In the genomic region with DNA sequence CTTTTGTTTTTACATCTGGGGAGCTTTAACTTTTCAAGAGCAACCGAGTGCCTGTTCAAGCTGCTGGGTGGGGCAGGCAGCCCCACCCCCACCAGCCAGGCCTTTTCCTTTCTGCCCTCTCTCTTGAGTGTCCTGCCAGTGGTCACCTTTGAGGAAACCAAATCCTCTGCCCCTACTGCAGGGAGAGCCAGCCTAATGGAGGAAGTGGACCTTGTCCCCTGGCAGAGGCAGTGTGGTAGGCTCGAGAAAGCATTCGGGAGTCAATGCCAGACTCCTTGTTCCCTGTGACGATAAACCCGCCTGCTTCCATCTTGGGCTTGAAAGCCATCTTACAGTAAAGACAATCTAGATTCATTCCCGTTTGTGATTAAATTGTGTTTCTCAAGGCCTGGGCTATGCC, we compare ENCODE assay signal across 34 mouse cellular contexts. TPM values are rescaled to one million over a fixed set of nuclear protein-coding genes. Genes with fewer than 3 reads are reported as not detected.
DNase-seq lines count a peak whose midpoint lies in the region; ATAC-seq and TF ChIP-seq lines count a peak whose summit lies in the region.
"Had no signal": no experiment of that assay in that cellular context is flagged by ENCODE, and none has a peak within 500 bp of the region (broad histone marks: within the 10 kb centered on the region; RNA-seq: fewer than 3 reads in every experiment).

No protein-coding gene starts in this region.

- no peaks in the 10 kb centered on the region for H3K36me3 ChIP-seq in heart, embryonic 13.5 days
- no peaks in the 10 kb centered on the region for H3K36me3 ChIP-seq in heart, embryonic 11.5 days (ENCODE audit: control insufficient read depth, insufficient read depth, low read length)
- H3K36me3 ChIP-seq in kidney, adult 2 months (ENCODE audit: control insufficient read depth, insufficient read depth, low read length), result no peaks in the 10 kb centered on the region
- H3K36me3 ChIP-seq in kidney, embryonic 14.5 days (ENCODE audit: control insufficient read depth, insufficient read depth, low read length), result no peaks in the 10 kb centered on the region
- no peaks in the 10 kb centered on the region for H3K36me3 ChIP-seq in heart, embryonic 12.5 days
- H3K36me3 ChIP-seq in hindbrain, embryonic 10.5 days, result no peaks in the 10 kb centered on the region
- H3K36me3 ChIP-seq: hindbrain, embryonic 15.5 days; limb, embryonic 10.5 days; limb, embryonic 15.5 days; liver, embryonic 15.5 days had no signal

- no peaks in the 10 kb centered on the region for H3K27me3 ChIP-seq in heart, embryonic 13.5 days (replicated peaks)
- no peaks in the 10 kb centered on the region for H3K27me3 ChIP-seq in heart, embryonic 11.5 days (ENCODE audit: control insufficient read depth, insufficient read depth, low read length)
- H3K27me3 ChIP-seq in kidney, adult 2 months (replicated peaks; ENCODE audit: control insufficient read depth, insufficient read depth, low read length), result no peaks in the 10 kb centered on the region
- H3K27me3 ChIP-seq in kidney, embryonic 14.5 days (ENCODE audit: control insufficient read depth, insufficient read depth, low read length), result no peaks in the 10 kb centered on the region
- H3K27me3 ChIP-seq in heart, embryonic 12.5 days (replicated peaks), result no peaks in the 10 kb centered on the region
- no peaks in the 10 kb centered on the region for H3K27me3 ChIP-seq in hindbrain, embryonic 10.5 days (ENCODE audit: insufficient read depth, poor library complexity, severe bottlenecking)
- H3K27me3 ChIP-seq: hindbrain, embryonic 15.5 days; limb, embryonic 15.5 days; liver, embryonic 15.5 days; Patski had no signal

- peak; percentile 67 for DNase-seq in kidney, adult 2 months
- peak; percentile 39 to 60 for DNase-seq in kidney, postnatal 25 days
- no peak for DNase-seq in left cerebral cortex, postnatal 10 days (ENCODE audit: extremely low spot score in 1 of 2, low spot score in 2 of 2)
- no peak for DNase-seq in hindbrain, embryonic 10.5 days (ENCODE audit: low spot score)
- DNase-seq: adrenal gland, postnatal 14 days; cerebellum, adult 11 months; cerebellum, adult 9-10 months; cerebellum, postnatal 36 days; gastrocnemius, postnatal 10 days; lung, embryonic 14.5 days; lung, postnatal 14 days; midbrain, embryonic 14.5 days; retina, postnatal 1 day; right cerebral cortex, postnatal 14 days; spleen, adult 18-20 months; thymus, adult 2 months; thymus, postnatal 36 days had no signal

- no peak for TF ChIP-seq POLR2A in kidney, adult 2 months (IDR thresholded peaks at IDR 0.05; ENCODE audit: low read depth, low read length)

- no peak for TF ChIP-seq CTCF in kidney, adult 2 months (conservative IDR thresholded peaks at IDR 0.05; ENCODE audit: insufficient read depth, insufficient read length, low read depth, low read length)

- H3K9ac ChIP-seq in heart, embryonic 13.5 days, result no peak overlapping the region
- no peak overlapping the region for H3K9ac ChIP-seq in heart, embryonic 11.5 days (ENCODE audit: low read depth, low read length)
- no peak overlapping the region for H3K9ac ChIP-seq in kidney, embryonic 14.5 days (ENCODE audit: low read depth, low read length)
- no peak overlapping the region for H3K9ac ChIP-seq in heart, embryonic 12.5 days
- H3K9ac ChIP-seq: hindbrain, embryonic 15.5 days; limb, embryonic 15.5 days; liver, embryonic 15.5 days; lung, embryonic 14.5 days had no signal

- WGBS in heart, embryonic 13.5 days, result 76% methylated on average over 6 of the region's 6 CpGs
- WGBS in heart, embryonic 11.5 days (ENCODE audit: insufficient replicate concordance), result 81% methylated on average over 6 of the region's 6 CpGs
- 48% methylated on average over 6 of the region's 6 CpGs for WGBS in kidney, adult 2 months
- 48% methylated on average over 6 of the region's 6 CpGs for WGBS in kidney, embryonic 14.5 days
- 84% methylated on average over 6 of the region's 6 CpGs for WGBS in heart, embryonic 12.5 days
- WGBS in hindbrain, embryonic 10.5 days, result 85% methylated on average over 6 of the region's 6 CpGs

- no peak for ATAC-seq in heart, embryonic 13.5 days (ENCODE audit: extremely low read depth, insufficient number of reproducible peaks, low FRiP score, low TSS enrichment)
- ATAC-seq in heart, embryonic 11.5 days (replicated peaks; ENCODE audit: insufficient number of reproducible peaks, low FRiP score, low TSS enrichment), result no peak
- peak; percentile 41; the same call in 1 of the 2 replicates for ATAC-seq in kidney, embryonic 14.5 days (ENCODE audit: low FRiP score, low TSS enrichment)
- no peak for ATAC-seq in heart, embryonic 12.5 days (ENCODE audit: insufficient number of reproducible peaks, low FRiP score)
- ATAC-seq: forebrain, embryonic 16.5 days; Patski had no signal

- 0 out of 2 replicates have a peak overlapping the region, but pooled peaks have one; percentile 5 for H3K27ac ChIP-seq in heart, embryonic 13.5 days (replicated peaks)
- H3K27ac ChIP-seq in heart, embryonic 11.5 days (ENCODE audit: low read depth, low read length), result no peak overlapping the region
- no peak overlapping the region for H3K27ac ChIP-seq in kidney, adult 2 months (ENCODE audit: insufficient read depth, low read depth, low read length)
- H3K27ac ChIP-seq in kidney, embryonic 14.5 days (ENCODE audit: low read depth, low read length), result 0 out of 2 replicates have a peak overlapping the region, but pooled peaks have one; percentile 15
- no peak overlapping the region for H3K27ac ChIP-seq in heart, embryonic 12.5 days (ENCODE audit: poor library complexity, severe bottlenecking)
- no peak overlapping the region for H3K27ac ChIP-seq in hindbrain, embryonic 10.5 days
- H3K27ac ChIP-seq: hindbrain, embryonic 15.5 days; limb, embryonic 10.5 days; limb, embryonic 15.5 days; liver, embryonic 15.5 days had no signal

- H3K4me1 ChIP-seq in heart, embryonic 13.5 days, result peaks cover 28% of the 10 kb centered on the region
- H3K4me1 ChIP-seq in heart, embryonic 11.5 days (ENCODE audit: control insufficient read depth, insufficient read depth, low read length), result peaks cover 22% of the 10 kb centered on the region
- peaks cover 6% of the 10 kb centered on the region; the same call in 1 of the 2 replicates for H3K4me1 ChIP-seq in kidney, adult 2 months (ENCODE audit: control insufficient read depth, insufficient read depth, low read length)
- H3K4me1 ChIP-seq in kidney, embryonic 14.5 days (ENCODE audit: control insufficient read depth, insufficient read depth, low read length), result 0 out of 2 replicates have a peak, but pooled peaks cover 4% of the 10 kb centered on the region
- H3K4me1 ChIP-seq in heart, embryonic 12.5 days (replicated peaks), result peaks cover 32% of the 10 kb centered on the region
- peaks cover 10% of the 10 kb centered on the region for H3K4me1 ChIP-seq in hindbrain, embryonic 10.5 days (replicated peaks)
- H3K4me1 ChIP-seq: hindbrain, embryonic 15.5 days; limb, embryonic 15.5 days had no signal

- H3K9me3 ChIP-seq in heart, embryonic 13.5 days, result no peaks in the 10 kb centered on the region
- no peaks in the 10 kb centered on the region; the same call in 1 of the 2 replicates for H3K9me3 ChIP-seq in heart, embryonic 11.5 days (replicated peaks; ENCODE audit: control insufficient read depth, low read length)
- H3K9me3 ChIP-seq in kidney, embryonic 14.5 days (ENCODE audit: control insufficient read depth, low read length), result no peaks in the 10 kb centered on the region
- H3K9me3 ChIP-seq in heart, embryonic 12.5 days (replicated peaks), result no peaks in the 10 kb centered on the region; the same call in 1 of the 2 replicates
- no peaks in the 10 kb centered on the region for H3K9me3 ChIP-seq in hindbrain, embryonic 10.5 days
- H3K9me3 ChIP-seq: hindbrain, embryonic 15.5 days; limb, embryonic 10.5 days; limb, embryonic 15.5 days; liver, embryonic 15.5 days had no signal

- no peak overlapping the region for H3K4me3 ChIP-seq in heart, embryonic 13.5 days
- no peak overlapping the region for H3K4me3 ChIP-seq in heart, embryonic 11.5 days (ENCODE audit: low read depth, low read length)
- no peak overlapping the region for H3K4me3 ChIP-seq in kidney, adult 2 months (ENCODE audit: insufficient read depth, low read depth, low read length)
- H3K4me3 ChIP-seq in kidney, embryonic 14.5 days (ENCODE audit: low read length), result no peak overlapping the region
- H3K4me3 ChIP-seq in heart, embryonic 12.5 days, result no peak overlapping the region
- H3K4me3 ChIP-seq in hindbrain, embryonic 10.5 days, result no peak overlapping the region
- H3K4me3 ChIP-seq: hindbrain, embryonic 15.5 days; limb, embryonic 10.5 days; limb, embryonic 15.5 days; liver, embryonic 15.5 days had no signal

- no peak overlapping the region for H3K4me2 ChIP-seq in heart, embryonic 13.5 days
- H3K4me2 ChIP-seq in heart, embryonic 11.5 days, result no peak overlapping the region
- no peak overlapping the region for H3K4me2 ChIP-seq in kidney, embryonic 14.5 days (replicated peaks; ENCODE audit: low read depth, low read length)
- no peak overlapping the region for H3K4me2 ChIP-seq in heart, embryonic 12.5 days
- H3K4me2 ChIP-seq: hindbrain, embryonic 15.5 days; limb, embryonic 15.5 days; liver, embryonic 15.5 days; lung, embryonic 14.5 days had no signal

- intact Hi-C loops in left cerebral cortex, postnatal 10 days (cut with DNase I), result no loop called here

RNA-seq across cellular contexts. Expression of gene Spocd1, which starts 58.6 kb away (rescaled TPM):
- polyA plus RNA-seq in heart, embryonic 13.5 days (2015; fragmentation: Nextera tagmentation; extraction: Ambion mirVana), result 0.19 and 0.34 TPM in 2 replicates
- 0.34 and 0.38 TPM in 2 replicates for polyA plus RNA-seq in heart, embryonic 11.5 days (2014; fragmentation: Nextera tagmentation; extraction: Ambion mirVana)
- not detected in 2 replicates for polyA plus RNA-seq in kidney, adult 2 months (2012; rRNA removed)
- not detected in 2 replicates for polyA plus RNA-seq in kidney, embryonic 14.5 days (2014; fragmentation: Nextera tagmentation; extraction: Ambion mirVana)
- under 1 TPM in 1 of 2 experiments, not detected in 1; 0.24 TPM for total RNA-seq in left cerebral cortex, postnatal 10 days (2021)
- 0.33 and 0.36 TPM in 2 replicates for polyA plus RNA-seq in heart, embryonic 12.5 days (2016; fragmentation: Nextera tagmentation; extraction: Ambion mirVana)
- polyA plus RNA-seq in hindbrain, embryonic 10.5 days (2016; fragmentation: Nextera tagmentation; extraction: Ambion mirVana), result 0.05 TPM in 1 of 2 replicates, not detected in the other
- total RNA-seq: gastrocnemius, postnatal 10 days; hematopoietic stem cell, adult 5-6 weeks; MEL; monocyte, adult 5-6 weeks had no signal
- polyA plus RNA-seq: embryonic facial prominence, embryonic 11.5 days; forebrain, embryonic 16.5 days; gonadal fat pad, adult 2 months; limb, embryonic 10.5 days; liver, embryonic 15.5 days; lung, embryonic 14.5 days; midbrain, embryonic 14.5 days; neural tube, embryonic 14.5 days; stomach, embryonic 16.5 days had no signal

RNA-seq across cellular contexts. Expression of gene Ptp4a2, which starts 59.5 kb away (rescaled TPM):
- polyA plus RNA-seq in heart, embryonic 13.5 days (2015; fragmentation: Nextera tagmentation; extraction: Ambion mirVana), result 326 and 374 TPM in 2 replicates
- polyA plus RNA-seq in heart, embryonic 11.5 days (2014; fragmentation: Nextera tagmentation; extraction: Ambion mirVana), result 329 and 345 TPM in 2 replicates
- polyA plus RNA-seq in kidney, adult 2 months (2012; rRNA removed), result 29.9 and 41.5 TPM in 2 replicates
- polyA plus RNA-seq in kidney, embryonic 14.5 days (2014; fragmentation: Nextera tagmentation; extraction: Ambion mirVana), result 253 and 276 TPM in 2 replicates
- 100 to 1,000 TPM; 123 to 131 TPM for total RNA-seq in left cerebral cortex, postnatal 10 days (2021)
- 372 and 428 TPM in 2 replicates for polyA plus RNA-seq in heart, embryonic 12.5 days (2016; fragmentation: Nextera tagmentation; extraction: Ambion mirVana)
- 230 and 278 TPM in 2 replicates for polyA plus RNA-seq in hindbrain, embryonic 10.5 days (2016; fragmentation: Nextera tagmentation; extraction: Ambion mirVana)

Comparison
In these comparisons a context has a peak if more than half of its experiments do, and no peak if none do; other contexts are left out.
1. H3K27ac ChIP-seq: peak in heart, embryonic 13.5 days (single experiment) and kidney, embryonic 14.5 days (single experiment); none in heart, embryonic 11.5 days (single experiment), kidney, adult 2 months (single experiment), heart, embryonic 12.5 days (single experiment) and hindbrain, embryonic 10.5 days (single experiment).
2. DNase-seq: peak in kidney, adult 2 months (single experiment) and kidney, postnatal 25 days (2 of 2); none in left cerebral cortex, postnatal 10 days (0 of 2) and hindbrain, embryonic 10.5 days (single experiment).